Mouse (Mus musculus): Measurements from ENCODE around the gene Lpin2. TPM values are rescaled to one million over a fixed set of nuclear protein-coding genes. Genes with fewer than 3 reads are reported as not detected.

Gene Lpin2
- polyA plus RNA-seq, 1 experiment from 2014 or later, result 41.8 TPM

DNA sequence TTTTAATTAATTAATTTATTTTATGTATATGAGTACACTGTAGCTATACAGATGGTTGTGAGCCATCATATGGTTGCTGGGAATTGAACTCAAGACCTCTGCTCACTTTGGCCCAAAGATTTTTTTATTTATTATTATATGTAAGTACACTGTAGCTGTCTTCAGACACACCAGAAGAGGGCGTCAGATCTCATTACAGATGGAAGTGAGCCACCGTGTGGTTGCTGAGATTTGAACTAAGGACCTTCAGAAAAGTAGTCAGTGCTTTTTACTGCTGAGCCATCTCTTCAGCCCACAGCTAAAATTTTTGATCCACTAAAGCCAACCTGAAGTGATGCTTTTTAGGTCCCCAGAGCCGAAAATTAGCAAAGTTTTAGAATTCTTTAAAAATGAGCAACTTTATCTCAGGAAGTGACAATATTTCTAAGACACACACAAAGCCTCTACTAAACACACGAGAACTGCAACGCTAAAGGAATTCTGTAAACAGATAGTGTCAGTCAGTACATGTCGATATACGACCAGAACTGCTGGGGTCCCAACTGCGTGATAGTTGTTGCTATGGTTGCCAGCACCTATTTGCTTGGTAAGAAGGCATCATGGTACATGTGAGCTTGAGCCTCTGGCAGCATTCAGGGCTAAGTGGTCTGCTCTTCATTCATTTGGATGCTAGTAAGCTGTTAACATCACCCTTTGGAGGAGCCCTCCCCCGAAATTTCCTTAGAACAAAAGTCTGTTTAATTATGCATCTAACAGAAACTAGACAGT lies 45.0 kb downstream of the Lpin2 start:
- no peak overlapping the region for H3K4me2 ChIP-seq
- ATAC-seq (ENCODE audit: low FRiP score), result no peak
- H3K27ac ChIP-seq, result no peak overlapping the region
- peaks cover 3% of the 10 kb centered on the region; the same call in 1 of the 2 replicates for H3K4me1 ChIP-seq (replicated peaks)
- no peaks in the 10 kb centered on the region for H3K9me3 ChIP-seq
- no peak overlapping the region for H3K4me3 ChIP-seq
- no peak overlapping the region for H3K9ac ChIP-seq
- peaks cover 17% of the 10 kb centered on the region for H3K36me3 ChIP-seq
- H3K27me3 ChIP-seq, result no peaks in the 10 kb centered on the region
- WGBS, result 90% methylated on average over 9 of the region's 9 CpGs

DNA sequence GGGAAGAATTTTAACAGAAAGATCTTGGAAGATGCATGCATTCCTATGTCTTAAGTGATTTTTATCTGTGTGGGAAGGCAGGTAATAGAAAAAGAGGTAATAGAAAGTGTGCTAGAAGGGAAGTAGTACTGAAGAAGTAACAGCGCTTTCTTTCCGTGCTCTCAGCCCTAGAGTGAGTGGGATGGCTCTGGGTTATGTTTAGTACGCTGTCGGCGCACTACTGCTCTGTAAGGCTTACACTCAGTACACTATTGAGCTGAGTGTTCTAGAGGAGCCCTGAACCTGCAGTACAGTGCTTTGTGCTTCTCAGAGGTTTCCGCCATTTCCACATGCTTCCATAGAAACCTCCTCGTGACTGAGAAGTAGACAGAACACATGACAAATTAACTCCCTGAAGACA lies 46.3 kb downstream of the Lpin2 start:
- no peaks in the 10 kb centered on the region for H3K9me3 ChIP-seq
- no peak for ATAC-seq (ENCODE audit: low FRiP score)
- no peak overlapping the region for H3K4me2 ChIP-seq
- H3K4me3 ChIP-seq, result no peak overlapping the region
- 85% methylated on average over 7 of the region's 7 CpGs for WGBS
- H3K4me1 ChIP-seq (replicated peaks), result peaks cover 3% of the 10 kb centered on the region; the same call in 1 of the 2 replicates
- no peaks in the 10 kb centered on the region for H3K27me3 ChIP-seq
- H3K9ac ChIP-seq, result no peak overlapping the region
- H3K27ac ChIP-seq, result no peak overlapping the region
- H3K36me3 ChIP-seq, result peaks cover 23% of the 10 kb centered on the region

DNA sequence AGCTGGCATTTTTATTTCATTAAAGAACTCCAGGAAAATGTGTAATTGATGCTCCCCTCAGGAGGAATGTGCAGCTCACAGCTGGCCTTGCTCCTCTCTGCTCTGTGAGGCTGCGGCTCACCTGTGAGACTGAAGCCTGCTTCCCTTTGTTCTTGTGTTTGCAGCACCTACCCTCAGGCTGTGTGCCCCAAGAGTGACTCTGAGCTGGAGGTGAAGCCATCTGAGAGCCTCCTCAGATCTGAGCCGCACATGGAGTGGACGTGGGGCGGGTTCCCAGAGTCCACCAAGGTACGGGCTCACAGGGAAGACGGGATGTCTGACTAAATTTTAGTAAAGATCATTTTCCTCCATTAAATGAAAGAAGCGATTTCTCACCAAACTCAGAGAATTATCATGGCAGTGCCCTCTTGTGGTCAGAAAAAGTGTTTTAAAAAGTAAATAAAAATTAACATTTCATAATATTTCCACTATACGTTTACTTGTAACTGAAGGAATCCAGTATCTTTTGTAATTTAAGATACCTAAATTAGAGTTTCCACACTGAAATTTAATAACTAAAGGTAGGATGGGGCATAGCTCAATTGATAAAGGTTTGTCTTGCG lies 47.8 kb downstream of the Lpin2 start:
- Histone ChIP-seq H3K9ac (no peak overlapping the region), H3K4me1 (replicated peaks) (no peaks in the 10 kb centered on the region), H3K4me3 (no peak overlapping the region), H3K36me3 (peaks cover 27% of the 10 kb centered on the region), H3K9me3 (no peaks in the 10 kb centered on the region), H3K27ac (0 out of 2 replicates have a peak overlapping the region, but pooled peaks have one; percentile 8), H3K27me3 (no peaks in the 10 kb centered on the region), H3K4me2 (no peak overlapping the region)
- 81% methylated on average over 9 of the region's 9 CpGs for WGBS
- peak; percentile 49; the same call in 1 of the 2 replicates for ATAC-seq (ENCODE audit: low FRiP score)

DNA sequence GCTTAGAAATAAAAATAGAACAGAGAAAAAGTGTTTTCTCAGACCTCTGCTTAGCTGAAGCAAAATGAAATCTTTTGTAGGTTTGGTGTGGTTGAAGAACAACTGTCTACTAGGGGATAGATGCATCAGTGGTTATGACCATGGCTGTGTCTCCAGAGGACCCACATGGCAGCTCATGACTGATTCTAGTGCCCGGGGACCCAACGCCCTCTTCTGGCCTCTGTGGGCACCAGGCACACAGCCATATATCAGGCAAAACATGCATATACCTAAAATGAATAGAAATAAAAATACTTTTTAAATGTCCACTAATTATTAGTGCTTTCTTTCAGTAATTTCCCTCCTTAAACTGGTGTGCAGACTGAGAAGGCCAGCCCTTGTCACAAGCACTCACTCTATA lies 49.6 kb downstream of the Lpin2 start:
- WGBS, result 100% methylated on average over 2 of the region's 2 CpGs
- Histone ChIP-seq H3K4me3 (no peak overlapping the region), H3K9me3 (no peaks in the 10 kb centered on the region), H3K27me3 (no peaks in the 10 kb centered on the region), H3K36me3 (peaks cover 36% of the 10 kb centered on the region), H3K4me1 (replicated peaks) (no peaks in the 10 kb centered on the region), H3K4me2 (no peak overlapping the region), H3K9ac (no peak overlapping the region), H3K27ac (no peak overlapping the region)
- ATAC-seq (ENCODE audit: low FRiP score), result no peak

DNA sequence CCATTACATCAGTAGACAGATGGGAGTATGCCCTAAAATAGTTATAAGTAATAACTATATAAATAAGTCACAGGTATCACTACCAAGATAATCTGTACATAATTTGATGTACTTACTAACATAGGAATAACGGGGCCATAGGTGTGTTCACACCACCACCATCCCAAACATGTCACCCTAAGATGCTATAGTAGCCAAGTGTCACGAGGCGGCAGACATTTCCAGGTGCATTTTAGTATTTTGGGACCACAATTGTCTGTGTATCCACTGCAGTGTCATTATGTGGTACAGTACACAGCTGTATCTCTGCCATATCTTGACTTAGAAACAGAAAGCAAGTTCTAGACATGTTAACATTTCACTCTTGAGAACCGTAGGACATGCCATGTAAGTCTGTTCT lies 50.9 kb downstream of the Lpin2 start:
- ATAC-seq (ENCODE audit: low FRiP score), result no peak
- Histone ChIP-seq H3K27ac (no peak overlapping the region), H3K36me3 (peaks cover 49% of the 10 kb centered on the region), H3K9me3 (no peaks in the 10 kb centered on the region), H3K9ac (no peak overlapping the region), H3K4me1 (replicated peaks) (no peaks in the 10 kb centered on the region), H3K4me2 (no peak overlapping the region), H3K27me3 (no peaks in the 10 kb centered on the region), H3K4me3 (no peak overlapping the region)
- WGBS, result 96% methylated on average over 4 of the region's 4 CpGs

DNA sequence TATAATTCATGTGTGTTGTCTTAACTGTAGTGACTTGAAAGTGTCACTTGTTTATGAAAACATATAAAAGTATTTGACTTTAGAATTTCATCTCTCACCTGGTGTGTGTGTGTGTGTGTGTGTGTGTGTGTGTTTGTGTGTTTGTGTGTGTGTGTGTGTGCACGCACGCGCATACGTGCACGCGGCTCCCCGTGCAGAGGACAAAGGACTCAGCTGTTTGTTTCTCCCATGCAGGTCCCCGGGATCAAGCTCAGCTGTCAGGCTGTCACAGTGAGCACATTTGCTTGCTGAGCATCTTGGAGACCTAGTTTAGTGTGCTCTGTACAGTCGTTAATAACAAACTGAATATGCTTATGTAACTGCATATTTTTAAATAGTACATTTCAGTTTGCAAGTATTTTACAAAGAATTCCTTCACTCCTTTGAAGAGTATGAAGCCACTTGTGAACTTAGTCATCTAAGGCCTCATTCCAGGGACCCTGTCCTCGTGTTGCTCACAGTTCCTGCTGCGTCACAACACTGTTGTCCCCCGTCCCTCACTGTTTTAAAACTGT lies 51.8 kb downstream of the Lpin2 start:
- no peak for ATAC-seq (ENCODE audit: low FRiP score)
- WGBS, result 90% methylated on average over 12 of the region's 12 CpGs
- Histone ChIP-seq H3K4me1 (replicated peaks) (no peaks in the 10 kb centered on the region), H3K27me3 (no peaks in the 10 kb centered on the region), H3K9me3 (no peaks in the 10 kb centered on the region), H3K27ac (no peak overlapping the region), H3K9ac (no peak overlapping the region), H3K4me2 (no peak overlapping the region), H3K36me3 (peaks cover 58% of the 10 kb centered on the region), H3K4me3 (no peak overlapping the region)

DNA sequence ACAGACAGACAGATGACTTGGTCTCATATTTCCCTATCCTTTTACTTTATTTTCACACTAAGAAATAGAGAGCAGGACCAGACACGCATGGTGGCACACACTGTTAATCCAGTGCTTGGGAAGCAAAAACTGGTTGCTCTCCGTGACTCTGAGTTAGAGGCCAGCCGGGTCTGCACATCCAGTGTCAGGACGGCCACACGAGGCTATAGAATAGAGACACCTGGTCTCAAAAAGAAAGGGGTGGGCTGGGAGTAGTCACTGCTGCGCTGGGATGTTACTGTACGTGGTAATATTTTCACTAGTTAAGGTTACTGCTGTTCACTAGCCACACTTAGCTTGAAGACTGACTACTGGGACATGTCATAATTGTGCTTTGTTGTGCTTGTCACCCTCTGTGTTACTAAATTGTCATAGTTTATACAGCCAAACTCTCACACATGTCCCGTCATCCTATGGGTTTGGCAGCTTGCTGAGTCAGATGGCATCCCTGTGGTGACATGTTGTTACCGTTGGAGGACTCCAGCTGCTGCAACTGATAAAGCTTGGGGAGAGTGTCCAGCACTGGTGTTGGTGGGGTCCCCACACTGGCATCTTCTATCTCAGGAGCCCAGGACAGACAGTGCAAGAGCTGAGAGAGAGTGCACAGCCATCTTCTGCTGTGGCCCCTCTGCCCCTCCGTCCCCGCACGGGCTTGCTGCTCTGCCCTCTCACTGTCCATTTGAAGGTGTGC lies 53.0 kb downstream of the Lpin2 start:
- Histone ChIP-seq H3K9me3 (no peaks in the 10 kb centered on the region), H3K4me2 (no peak overlapping the region), H3K27ac (no peak overlapping the region), H3K4me3 (no peak overlapping the region), H3K4me1 (replicated peaks) (no peaks in the 10 kb centered on the region), H3K9ac (no peak overlapping the region), H3K36me3 (peaks cover 66% of the 10 kb centered on the region), H3K27me3 (no peaks in the 10 kb centered on the region)
- no peak for ATAC-seq (ENCODE audit: low FRiP score)
- WGBS, result 85% methylated on average over 12 of the region's 12 CpGs

DNA sequence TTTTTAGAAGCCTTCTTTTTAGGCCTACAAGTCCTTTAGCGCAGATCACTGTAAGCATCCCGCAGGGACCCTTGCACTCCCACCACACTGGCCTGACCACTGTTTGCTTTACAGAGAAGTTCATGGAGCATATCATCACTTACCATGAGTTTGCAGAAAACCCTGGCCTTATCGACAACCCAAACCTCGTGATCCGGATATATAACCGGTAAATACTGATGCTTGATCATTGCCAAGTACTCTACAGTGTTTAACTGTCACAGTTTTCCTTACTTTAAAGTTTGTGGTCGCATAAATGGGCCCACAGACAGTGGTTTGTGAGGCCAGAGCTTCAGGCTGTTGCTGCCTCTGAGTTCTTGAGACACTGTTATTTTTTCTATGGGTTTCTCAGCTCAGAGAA lies 56.1 kb downstream of the Lpin2 start:
- Histone ChIP-seq H3K9me3 (no peaks in the 10 kb centered on the region), H3K4me2 (no peak overlapping the region), H3K4me1 (replicated peaks) (no peaks in the 10 kb centered on the region), H3K36me3 (peaks cover 80% of the 10 kb centered on the region), H3K27me3 (no peaks in the 10 kb centered on the region), H3K27ac (no peak overlapping the region), H3K9ac (no peak overlapping the region), H3K4me3 (no peak overlapping the region)
- WGBS, result 96% methylated on average over 7 of the region's 7 CpGs
- no peak for ATAC-seq (ENCODE audit: low FRiP score)

DNA sequence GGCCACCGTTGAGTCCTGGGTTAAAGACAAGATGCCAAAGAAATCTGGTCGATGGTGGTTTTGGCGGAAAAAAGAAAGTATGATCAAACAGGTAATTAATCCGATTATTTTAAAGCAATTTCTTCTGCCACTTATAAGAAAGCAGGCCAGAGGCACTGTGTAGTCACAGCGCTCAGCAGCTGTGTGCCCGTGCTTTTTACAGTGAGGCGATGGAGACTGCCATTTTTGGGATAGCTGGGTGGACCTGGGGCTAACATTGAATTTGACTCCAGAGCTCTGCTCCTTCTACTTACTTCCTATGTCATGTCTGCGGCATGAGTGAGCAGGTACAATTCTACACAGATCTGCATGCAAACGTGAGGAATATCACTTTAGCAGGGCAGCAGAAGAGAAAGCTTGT lies 58.5 kb downstream of the Lpin2 start:
- 94% methylated on average over 9 of the region's 9 CpGs for WGBS

DNA sequence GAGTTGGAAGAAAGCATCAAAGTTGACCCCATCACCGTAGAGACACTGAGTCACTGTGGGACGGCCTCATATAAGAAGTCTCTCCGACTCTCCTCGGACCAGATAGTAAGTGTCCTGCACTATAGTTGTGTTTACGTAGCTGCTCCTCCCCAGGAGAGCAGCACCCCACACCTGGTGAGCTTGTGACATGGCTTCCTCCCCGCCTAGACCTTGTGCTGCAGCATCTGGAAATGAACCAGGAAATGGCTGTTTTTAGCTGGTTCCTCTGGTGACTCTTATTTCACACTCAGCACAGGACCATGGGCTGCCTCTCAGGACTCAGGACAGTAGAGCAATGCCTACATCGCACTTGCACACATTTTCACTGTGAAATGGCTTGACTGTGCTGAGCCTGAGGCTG lies 60.3 kb downstream of the Lpin2 start:
- ATAC-seq (ENCODE audit: low FRiP score), result no peak
- Histone ChIP-seq H3K27ac (no peak overlapping the region), H3K4me3 (no peak overlapping the region), H3K4me2 (no peak overlapping the region), H3K36me3 (peaks cover 96% of the 10 kb centered on the region), H3K4me1 (replicated peaks) (no peaks in the 10 kb centered on the region), H3K9ac (no peak overlapping the region), H3K27me3 (no peaks in the 10 kb centered on the region), H3K9me3 (no peaks in the 10 kb centered on the region)
- WGBS, result 95% methylated on average over 7 of the region's 7 CpGs

More for the DNA sequence above, 58.5 kb downstream of the Lpin2 start:
- no peaks in the 10 kb centered on the region for H3K27me3 ChIP-seq
- no peak for ATAC-seq (ENCODE audit: low FRiP score)
- no peaks in the 10 kb centered on the region for H3K4me1 ChIP-seq (replicated peaks)
- H3K4me3 ChIP-seq, result no peak overlapping the region
- H3K4me2 ChIP-seq, result no peak overlapping the region
- no peak overlapping the region for H3K9ac ChIP-seq
- H3K9me3 ChIP-seq, result no peaks in the 10 kb centered on the region
- no peak overlapping the region for H3K27ac ChIP-seq
- H3K36me3 ChIP-seq, result peaks cover 87% of the 10 kb centered on the region

DNA sequence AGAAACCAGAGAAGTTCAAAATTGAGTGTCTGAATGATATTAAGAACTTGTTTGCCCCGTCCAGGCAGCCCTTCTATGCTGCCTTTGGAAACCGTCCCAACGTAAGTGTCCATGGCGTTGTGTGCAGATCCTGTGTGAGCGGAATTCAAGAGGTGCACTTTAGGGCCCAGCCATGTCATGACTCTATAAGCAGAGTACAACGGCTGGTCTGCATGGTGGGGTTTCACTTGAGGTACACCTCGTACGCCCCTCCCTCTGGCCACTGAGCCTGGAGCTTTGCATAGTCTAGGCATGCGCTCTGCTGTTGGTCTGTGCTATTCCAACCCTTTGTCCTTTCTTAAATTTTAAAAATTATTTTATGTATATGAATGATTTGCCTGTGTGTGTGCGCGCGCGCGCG lies 62.8 kb downstream of the Lpin2 start:
- no peak overlapping the region for H3K4me3 ChIP-seq
- H3K4me1 ChIP-seq (replicated peaks), result no peaks in the 10 kb centered on the region
- ATAC-seq (ENCODE audit: low FRiP score), result no peak
- no peak overlapping the region for H3K27ac ChIP-seq
- no peaks in the 10 kb centered on the region for H3K9me3 ChIP-seq
- H3K36me3 ChIP-seq, result peaks cover 95% of the 10 kb centered on the region
- H3K27me3 ChIP-seq, result no peaks in the 10 kb centered on the region
- 98% methylated on average over 15 of the region's 15 CpGs for WGBS
- H3K4me2 ChIP-seq, result no peak overlapping the region
- H3K9ac ChIP-seq, result no peak overlapping the region

DNA sequence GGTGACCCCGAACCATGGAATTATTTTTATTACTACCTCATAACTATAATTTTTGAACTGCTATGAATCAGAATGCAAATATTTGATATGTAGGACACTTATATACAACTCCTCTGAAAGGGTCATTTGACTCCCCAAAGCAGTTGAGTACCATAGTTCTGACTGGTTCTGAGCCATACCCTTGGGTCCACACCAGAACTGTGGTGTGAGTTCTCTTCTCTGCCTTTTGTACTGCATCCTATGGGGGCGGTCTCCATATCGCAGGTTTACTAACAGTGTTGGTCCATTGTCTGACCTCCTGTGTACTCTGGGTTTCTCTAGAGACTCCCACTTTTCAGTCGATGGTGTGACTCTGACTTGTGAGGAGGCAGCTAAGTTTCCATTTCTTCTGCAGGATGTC lies 63.7 kb downstream of the Lpin2 start:
- Histone ChIP-seq H3K4me2 (no peak overlapping the region), H3K9ac (no peak overlapping the region), H3K36me3 (peaks cover 93% of the 10 kb centered on the region), H3K27me3 (no peaks in the 10 kb centered on the region), H3K27ac (no peak overlapping the region), H3K9me3 (no peaks in the 10 kb centered on the region), H3K4me3 (no peak overlapping the region), H3K4me1 (replicated peaks) (no peaks in the 10 kb centered on the region)
- 91% methylated on average over 4 of the region's 4 CpGs for WGBS
- no peak for ATAC-seq (ENCODE audit: low FRiP score)

All from hindbrain, embryonic 13.5 days (tissue).